Mouse (Mus musculus): ENCODE measurements around the gene Pou6f2. TPM values are rescaled to one million over a fixed set of nuclear protein-coding genes. Genes with fewer than 3 reads are reported as not detected.

Gene Pou6f2
- polyA plus RNA-seq (2012; rRNA removed) = 2.6 and 6.0 TPM in 2 replicates

DNA sequence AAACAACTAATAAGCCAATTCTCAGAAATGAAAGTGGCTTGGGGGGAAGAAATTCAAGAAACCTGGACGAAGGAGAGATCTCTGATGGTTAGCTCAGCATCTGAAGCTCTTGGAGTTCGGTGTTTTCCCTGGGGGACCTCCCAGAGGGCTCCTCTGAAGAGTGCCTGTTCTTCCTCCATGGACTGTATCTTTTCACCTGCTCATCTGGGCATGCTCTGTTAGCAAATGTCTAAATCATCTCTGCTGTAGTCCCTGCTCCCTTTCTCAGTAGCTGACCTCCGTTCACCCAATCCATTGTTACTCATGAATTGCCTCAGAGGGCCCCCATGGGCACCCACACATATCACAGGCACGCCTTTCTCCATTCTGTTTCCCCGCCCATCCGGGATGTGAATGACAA lies at the start of gene Pou6f2:
Gene Pou6f2 (minus strand): TSS at position 101 of the 400 bp plus-strand sequence.
- DNase-seq (ENCODE audit: low read depth) = no peak
- TF ChIP-seq CTCF (IDR thresholded peaks at IDR 0.05; ENCODE audit: borderline replicate concordance, extremely low read depth, insufficient read depth, insufficient read length) (no peak), POLR2A (IDR thresholded peaks at IDR 0.05; ENCODE audit: borderline replicate concordance, extremely low read depth, insufficient read depth, insufficient read length, poor library complexity, severe bottlenecking) (no peak)

DNA sequence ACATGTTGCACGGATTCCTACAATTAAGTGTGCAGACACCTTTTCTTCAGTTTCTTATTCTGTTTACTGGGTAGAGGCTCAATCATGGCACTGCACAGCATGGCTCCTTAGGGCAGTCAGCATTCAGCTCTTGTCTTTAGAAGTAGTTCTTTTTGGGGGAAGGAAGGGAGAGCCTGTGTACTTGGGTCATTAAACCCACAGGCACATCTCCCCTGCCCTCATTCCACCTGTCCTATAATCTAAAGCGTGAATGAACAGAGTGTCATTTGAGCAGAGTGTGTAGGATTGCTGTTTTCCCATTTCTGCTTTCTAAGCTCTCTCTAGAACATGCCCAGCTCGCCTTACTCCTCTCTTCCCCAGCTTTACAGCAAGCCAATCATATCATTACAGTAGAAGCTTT lies 42.4 kb upstream of the Pou6f2 start:
- TF ChIP-seq CTCF (IDR thresholded peaks at IDR 0.05; ENCODE audit: borderline replicate concordance, extremely low read depth, insufficient read depth, insufficient read length) (no peak), POLR2A (IDR thresholded peaks at IDR 0.05; ENCODE audit: borderline replicate concordance, extremely low read depth, insufficient read depth, insufficient read length, poor library complexity, severe bottlenecking) (no peak)
- no peak for DNase-seq (ENCODE audit: low read depth)

DNA sequence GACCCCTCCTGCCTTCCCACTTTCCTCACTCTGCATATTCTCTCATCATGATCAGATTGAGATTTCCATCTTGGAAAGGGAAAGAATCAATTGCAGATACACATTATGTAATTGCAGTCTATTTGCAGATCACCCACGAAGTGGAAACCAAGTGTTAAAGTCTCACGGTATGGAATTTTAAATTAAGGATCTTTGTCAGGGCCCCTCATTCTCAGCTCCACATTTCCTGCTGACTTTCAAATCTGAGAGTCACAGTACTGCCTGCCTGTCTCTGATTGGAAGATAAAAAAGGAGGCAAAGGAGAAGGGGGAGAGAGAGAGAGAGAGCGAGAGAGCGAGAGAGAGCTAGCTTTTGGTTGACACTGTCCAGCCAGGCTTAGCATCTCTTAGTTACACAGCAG lies 9.8 kb downstream of the Pou6f2 start:
- no peak for DNase-seq (ENCODE audit: low read depth)
- TF ChIP-seq POLR2A (IDR thresholded peaks at IDR 0.05; ENCODE audit: borderline replicate concordance, extremely low read depth, insufficient read depth, insufficient read length, poor library complexity, severe bottlenecking) (no peak), CTCF (IDR thresholded peaks at IDR 0.05; ENCODE audit: borderline replicate concordance, extremely low read depth, insufficient read depth, insufficient read length) (no peak)

DNA sequence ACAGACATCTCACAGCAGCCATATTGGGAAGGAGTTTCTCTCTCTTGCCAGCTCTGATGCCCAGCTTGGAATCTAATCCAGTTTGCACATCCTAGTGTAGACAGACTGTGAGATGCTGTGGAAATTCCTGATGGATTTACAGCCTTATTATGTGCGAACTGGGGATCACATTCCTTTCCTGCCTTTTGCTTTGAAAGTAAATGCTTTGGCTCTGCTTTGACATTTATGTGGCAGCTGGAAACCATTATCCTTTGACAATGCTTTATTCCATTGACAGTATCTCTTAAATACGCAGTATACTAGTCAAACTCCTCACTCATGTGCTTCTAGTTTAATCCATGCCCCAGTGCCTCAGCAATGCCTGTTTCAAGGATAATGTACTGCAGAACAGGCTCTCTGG lies 34.1 kb downstream of the Pou6f2 start:
- no peak for TF ChIP-seq CTCF (IDR thresholded peaks at IDR 0.05; ENCODE audit: borderline replicate concordance, extremely low read depth, insufficient read depth, insufficient read length)
- TF ChIP-seq POLR2A (IDR thresholded peaks at IDR 0.05; ENCODE audit: borderline replicate concordance, extremely low read depth, insufficient read depth, insufficient read length, poor library complexity, severe bottlenecking) = no peak
- DNase-seq (ENCODE audit: low read depth) = peak; percentile 44

DNA sequence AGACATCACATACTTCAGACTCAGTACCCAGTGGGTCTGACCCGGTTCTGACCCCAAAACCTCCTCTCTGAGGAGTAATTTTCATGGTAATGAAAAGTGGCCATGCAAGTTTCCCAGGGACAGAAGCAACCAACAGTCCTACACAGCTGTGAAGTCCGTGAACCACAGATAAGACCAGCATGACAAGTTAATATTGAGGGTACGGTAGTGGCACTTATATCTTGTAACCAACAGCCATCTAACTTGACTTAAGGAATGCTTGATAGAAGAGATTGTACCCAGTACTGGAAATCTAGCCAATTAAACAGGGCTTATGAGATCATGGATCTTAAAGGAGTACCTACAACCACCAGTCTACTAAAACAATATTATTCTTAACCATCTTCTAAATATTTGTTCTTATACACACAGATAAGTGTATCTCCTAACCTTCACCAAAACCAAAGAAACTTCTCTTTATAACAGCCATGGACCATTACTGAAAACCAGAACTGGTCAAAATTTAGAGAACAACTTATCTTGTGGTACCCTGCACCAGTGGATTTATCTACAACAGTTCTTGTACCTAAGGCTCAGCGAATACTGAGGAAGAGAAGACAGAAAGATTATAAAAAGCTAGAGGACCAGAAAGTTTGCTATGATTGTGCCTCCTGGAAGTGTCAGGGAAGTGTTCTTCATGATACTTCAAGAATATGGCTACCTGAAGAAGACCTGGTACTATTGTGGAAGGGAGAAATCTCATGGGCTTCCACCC lies 52.7 kb downstream of the Pou6f2 start:
- no peak for DNase-seq (ENCODE audit: low read depth)
- TF ChIP-seq POLR2A (IDR thresholded peaks at IDR 0.05; ENCODE audit: borderline replicate concordance, extremely low read depth, insufficient read depth, insufficient read length, poor library complexity, severe bottlenecking) = no peak
- no peak for TF ChIP-seq CTCF (IDR thresholded peaks at IDR 0.05; ENCODE audit: borderline replicate concordance, extremely low read depth, insufficient read depth, insufficient read length)

DNA sequence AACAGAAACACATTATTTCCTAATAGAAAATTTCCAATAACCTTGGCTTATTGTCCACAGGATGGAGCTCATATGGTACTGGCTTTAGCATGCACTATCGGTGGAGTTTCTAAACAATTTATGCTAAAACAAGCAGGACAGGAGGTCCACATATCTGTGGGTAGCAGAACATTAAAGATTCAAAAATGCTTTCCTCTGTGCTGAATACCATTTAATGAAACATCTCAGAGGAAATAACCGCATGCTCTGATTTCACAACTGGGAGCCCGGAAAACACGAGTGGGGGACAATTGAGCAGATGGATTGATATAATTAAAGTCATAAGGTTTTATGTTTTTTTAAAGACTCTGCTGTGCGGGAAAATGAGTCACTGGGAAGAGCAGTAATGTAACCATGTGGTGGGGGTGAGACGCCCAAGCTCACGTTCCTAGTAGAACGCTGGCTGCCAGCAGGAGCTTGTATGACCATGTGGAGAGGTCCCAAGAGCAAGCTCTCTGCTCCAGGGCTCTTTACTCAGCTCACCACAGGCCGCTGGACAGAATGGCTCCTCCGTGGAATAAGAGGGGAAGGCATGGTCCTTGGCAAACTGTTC lies 58.5 kb downstream of the Pou6f2 start:
- DNase-seq (ENCODE audit: low read depth) = no peak
- no peak for TF ChIP-seq POLR2A (IDR thresholded peaks at IDR 0.05; ENCODE audit: borderline replicate concordance, extremely low read depth, insufficient read depth, insufficient read length, poor library complexity, severe bottlenecking)
- TF ChIP-seq CTCF (IDR thresholded peaks at IDR 0.05; ENCODE audit: borderline replicate concordance, extremely low read depth, insufficient read depth, insufficient read length) = no peak

DNA sequence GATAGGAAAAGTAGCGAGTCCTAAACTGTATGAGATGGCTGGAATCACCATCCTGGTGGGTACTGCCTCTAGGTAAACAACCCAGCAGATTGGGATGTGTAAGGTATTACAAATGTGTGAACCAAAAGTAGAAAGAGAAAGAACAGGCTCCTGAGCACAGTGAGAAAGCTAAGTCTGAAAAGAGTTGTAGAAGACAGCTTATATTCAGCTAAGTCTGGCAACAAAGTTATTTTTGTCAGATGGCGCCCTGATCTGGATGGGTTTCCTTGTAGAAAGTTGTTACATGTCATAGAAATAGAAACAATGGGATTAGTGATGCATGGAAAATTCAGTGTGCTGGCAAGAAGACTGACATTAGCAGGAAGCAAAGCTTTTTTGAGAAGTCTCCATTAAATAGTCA lies 59.5 kb downstream of the Pou6f2 start:
- TF ChIP-seq CTCF (IDR thresholded peaks at IDR 0.05; ENCODE audit: borderline replicate concordance, extremely low read depth, insufficient read depth, insufficient read length) (no peak), POLR2A (IDR thresholded peaks at IDR 0.05; ENCODE audit: borderline replicate concordance, extremely low read depth, insufficient read depth, insufficient read length, poor library complexity, severe bottlenecking) (no peak)
- DNase-seq (ENCODE audit: low read depth) = peak; percentile 28

DNA sequence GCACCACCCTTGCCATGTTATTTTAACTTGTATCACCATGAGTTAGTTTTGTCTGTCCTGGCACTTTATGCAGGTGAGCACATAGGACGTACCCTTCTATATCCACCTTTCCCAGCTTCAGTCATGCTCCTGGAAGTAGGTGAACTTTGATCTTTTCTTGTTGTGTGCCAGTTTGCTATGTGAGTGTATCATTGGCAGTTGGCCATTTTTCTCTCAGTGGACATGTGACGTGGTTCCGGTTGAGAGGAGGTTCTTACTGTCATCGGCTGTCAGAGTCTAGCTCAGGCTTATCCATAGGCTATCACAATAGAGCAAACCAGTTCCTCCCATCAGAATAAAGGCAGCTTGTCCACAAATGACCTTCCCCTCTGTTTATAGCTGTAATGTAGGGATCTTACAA lies 63.5 kb downstream of the Pou6f2 start:
- no peak for DNase-seq (ENCODE audit: low read depth)
- no peak for TF ChIP-seq POLR2A (IDR thresholded peaks at IDR 0.05; ENCODE audit: borderline replicate concordance, extremely low read depth, insufficient read depth, insufficient read length, poor library complexity, severe bottlenecking)

DNA sequence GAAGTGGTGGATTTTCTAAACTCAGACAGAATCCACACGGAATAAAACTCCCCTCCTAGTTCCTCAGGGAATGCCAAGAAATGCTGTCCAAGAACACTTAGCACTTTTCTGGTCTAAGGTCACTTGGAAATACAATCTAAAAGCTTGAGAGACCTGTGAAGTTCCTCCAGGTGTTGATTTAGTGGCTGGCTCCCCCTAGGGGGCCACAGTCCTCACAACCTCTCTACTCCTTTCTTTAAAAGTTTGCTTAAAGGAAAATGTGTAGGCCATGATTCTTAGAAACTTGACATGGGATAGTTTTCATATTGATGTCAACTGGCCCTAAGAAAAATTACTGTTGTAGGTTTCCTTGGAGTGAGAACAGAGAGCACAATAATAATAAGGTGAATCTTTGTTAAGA lies 64.9 kb downstream of the Pou6f2 start:
- TF ChIP-seq POLR2A (IDR thresholded peaks at IDR 0.05; ENCODE audit: borderline replicate concordance, extremely low read depth, insufficient read depth, insufficient read length, poor library complexity, severe bottlenecking) = no peak
- no peak; the same call in 1 of the 2 replicates for TF ChIP-seq CTCF (IDR thresholded peaks at IDR 0.05; ENCODE audit: borderline replicate concordance, extremely low read depth, insufficient read depth, insufficient read length)

DNA sequence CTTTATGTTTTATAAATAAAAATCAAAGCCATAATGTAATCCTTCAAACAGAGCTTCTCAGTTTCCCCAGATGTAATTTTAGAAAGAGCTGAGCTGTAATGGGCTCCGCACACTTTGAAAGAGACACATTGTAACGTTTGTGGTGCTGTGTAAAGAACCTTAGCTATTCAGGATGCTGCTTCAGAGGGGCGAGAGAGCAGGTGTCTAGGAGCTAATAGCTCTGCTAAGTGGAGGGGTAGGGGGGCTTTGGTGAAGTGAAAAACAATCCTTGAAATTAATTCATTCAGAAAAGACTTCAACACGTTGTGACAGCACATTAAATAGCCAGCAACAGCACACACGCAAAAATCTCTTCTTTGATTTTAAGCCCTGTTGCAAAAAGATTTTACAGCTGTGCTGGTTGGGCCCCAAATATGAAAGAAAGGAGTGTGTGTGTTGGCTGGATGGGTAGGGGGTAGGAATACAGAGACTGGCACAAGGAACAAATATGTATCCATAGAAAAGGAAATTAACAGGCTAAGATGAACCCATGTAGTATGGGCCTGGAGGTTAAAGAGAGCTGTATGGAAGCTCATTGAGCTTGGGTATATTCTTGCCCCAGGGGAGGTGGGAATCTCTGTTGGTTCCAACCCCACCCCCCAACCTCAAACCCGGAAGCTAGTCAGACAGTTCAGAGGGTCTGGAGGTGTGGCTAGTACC lies 73.4 kb downstream of the Pou6f2 start:
- no peak for TF ChIP-seq POLR2A (IDR thresholded peaks at IDR 0.05; ENCODE audit: borderline replicate concordance, extremely low read depth, insufficient read depth, insufficient read length, poor library complexity, severe bottlenecking)
- no peak for TF ChIP-seq CTCF (IDR thresholded peaks at IDR 0.05; ENCODE audit: borderline replicate concordance, extremely low read depth, insufficient read depth, insufficient read length)
- peak; percentile 74 for DNase-seq (ENCODE audit: low read depth)

More for the DNA sequence above, 64.9 kb downstream of the Pou6f2 start:
- DNase-seq (ENCODE audit: low read depth) = no peak

DNA sequence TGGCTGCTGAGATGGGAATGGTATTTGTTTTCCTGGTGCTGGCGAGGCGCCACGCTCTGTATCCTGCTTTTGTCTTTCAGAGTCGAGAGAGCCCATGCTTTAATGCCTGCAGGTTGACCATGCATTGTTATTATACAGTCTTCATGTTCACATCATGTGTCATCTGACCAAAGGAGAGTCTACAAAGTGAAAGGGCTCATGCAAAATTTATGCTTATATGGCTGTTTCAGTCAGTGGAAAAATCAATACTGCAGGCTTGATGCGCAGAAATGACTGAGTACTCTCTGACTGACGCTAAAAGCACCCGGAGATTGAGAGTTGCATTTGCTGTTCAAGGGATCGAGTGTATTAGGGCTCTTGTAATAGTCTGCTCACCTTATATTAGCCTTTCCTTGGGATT lies 74.1 kb downstream of the Pou6f2 start:
- TF ChIP-seq CTCF (IDR thresholded peaks at IDR 0.05; ENCODE audit: borderline replicate concordance, extremely low read depth, insufficient read depth, insufficient read length) = no peak
- TF ChIP-seq POLR2A (IDR thresholded peaks at IDR 0.05; ENCODE audit: borderline replicate concordance, extremely low read depth, insufficient read depth, insufficient read length, poor library complexity, severe bottlenecking) = no peak
- DNase-seq (ENCODE audit: low read depth) = peak; percentile 73

All from brain, embryonic 14.5 days (tissue).